Mouse (Mus musculus) embryonic facial prominence, embryonic 15.5 days (tissue): ENCODE data around the gene 9130409I23Rik. TPM values are rescaled to one million over a fixed set of nuclear protein-coding genes. Genes with fewer than 3 reads are reported as not detected.

Source experiments
- ATAC-seq: fragments of 200-750 bp; cut with Nextera tagmentation; 2 replicates; pipeline ENCODE4 v1.8.0; 2017; ENCODE audit warnings: low read depth, moderate TSS enrichment; ENCODE audit not compliant: insufficient number of reproducible peaks, low FRiP score, low TSS enrichment
- H3K27ac ChIP-seq: fragments of 300-500 bp; sonication (generic); replicated peaks from 2 replicates; pipeline ENCODE4 v1.5.1; 2015; ENCODE audit warnings: mild to moderate bottlenecking, inconsistent platforms
- H3K27me3 ChIP-seq: fragments of 300-500 bp; sonication (generic); 2 replicates; pipeline ENCODE4 v1.6.1; 2015; ENCODE audit warnings: inconsistent platforms
- H3K36me3 ChIP-seq: fragments of 300-500 bp; sonication (generic); 2 replicates; pipeline ENCODE4 v1.6.1; 2015; ENCODE audit warnings: mild to moderate bottlenecking, inconsistent platforms
- H3K4me1 ChIP-seq: fragments of 300-500 bp; sonication (generic); 2 replicates; pipeline ENCODE4 v1.6.1; 2015; ENCODE audit warnings: inconsistent platforms
- H3K4me2 ChIP-seq: fragments of 300-500 bp; sonication (generic); replicated peaks from 2 replicates; pipeline ENCODE4 v1.6.1; 2015; ENCODE audit warnings: mild to moderate bottlenecking, inconsistent platforms
- H3K4me3 ChIP-seq: fragments of 300-500 bp; sonication (generic); replicated peaks from 2 replicates; pipeline ENCODE4 v1.5.1; 2015; ENCODE audit warnings: mild to moderate bottlenecking, inconsistent platforms
- H3K9ac ChIP-seq: fragments of 300-500 bp; sonication (generic); 2 replicates; pipeline ENCODE4 v1.6.1; 2015; ENCODE audit warnings: inconsistent platforms
- H3K9me3 ChIP-seq: fragments of 300-500 bp; sonication (generic); replicated peaks from 2 replicates; pipeline ENCODE4 v1.6.1; 2016; ENCODE audit warnings: inconsistent platforms
- whole genome bisulfite sequencing: fragments of 180-500 bp; shearing (Covaris S2); methylation state at CpG from one replicate; pipeline ENCODE4 v1.1.7; 2015; 5-methylcytosine and 5-hydroxymethylcytosine counted together
- polyA plus RNA-seq: library from polyadenylated mRNA; unstranded; fragments of >200 nt; fragmentation: Nextera tagmentation; extraction: Ambion mirVana; gene quantifications from 2 replicates; pipeline ENCODE4 v1.2.1, GENCODE M21; 2015

Gene 9130409I23Rik
- not detected in 2 replicates for polyA plus RNA-seq

DNA sequence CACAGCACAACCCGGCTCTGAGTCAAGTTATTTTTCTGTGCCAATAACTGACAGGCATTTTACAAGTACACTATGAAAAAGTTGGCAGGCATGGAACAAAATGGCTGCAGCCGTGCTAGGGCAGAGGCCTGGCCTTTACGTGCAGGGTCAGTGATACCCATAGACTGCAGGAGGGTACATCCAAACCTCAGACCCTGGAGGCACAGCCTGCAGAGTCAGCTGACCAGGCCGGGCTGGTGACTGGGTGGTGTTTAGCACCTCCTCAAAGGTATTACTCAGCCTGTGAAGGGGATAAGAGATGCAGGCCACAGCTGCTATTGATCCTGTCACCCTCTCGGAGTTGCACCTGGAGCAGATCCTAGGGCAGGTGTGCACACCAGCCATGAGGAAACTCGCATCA is at the start of gene 9130409I23Rik:
Gene 9130409I23Rik, plus strand, starts transcription at position 301 of the 400 bp plus-strand sequence.
- 76% methylated on average over 6 of the region's 6 CpGs for WGBS
- Histone ChIP-seq H3K27me3 (no peaks in the 10 kb centered on the region), H3K9ac (no peak within 1 kb of the TSS), H3K4me2 (no peak within 1 kb of the TSS), H3K4me1 (no peaks in the 10 kb centered on the region), H3K36me3 (no peaks in the 10 kb centered on the region), H3K4me3 (no peak within 1 kb of the TSS), H3K9me3 (no peaks in the 10 kb centered on the region), H3K27ac (no peak within 1 kb of the TSS)
- ATAC-seq: no peak

- Histone ChIP-seq H3K4me2 (no peak overlapping the region), H3K9ac (no peak overlapping the region), H3K4me3 (no peak overlapping the region), H3K27me3 (no peaks in the 10 kb centered on the region), H3K27ac (no peak overlapping the region), H3K4me1 (0 out of 2 replicates have a peak, but pooled peaks cover 3% of the 10 kb centered on the region), H3K36me3 (no peaks in the 10 kb centered on the region), H3K9me3 (no peaks in the 10 kb centered on the region)
- ATAC-seq: no peak
- 83% methylated on average over 3 of the region's 3 CpGs for WGBS
Measured at GRCm38 (mm10) chr1:181001621-181002020, 49.4 kb upstream of the 9130409I23Rik start.

DNA sequence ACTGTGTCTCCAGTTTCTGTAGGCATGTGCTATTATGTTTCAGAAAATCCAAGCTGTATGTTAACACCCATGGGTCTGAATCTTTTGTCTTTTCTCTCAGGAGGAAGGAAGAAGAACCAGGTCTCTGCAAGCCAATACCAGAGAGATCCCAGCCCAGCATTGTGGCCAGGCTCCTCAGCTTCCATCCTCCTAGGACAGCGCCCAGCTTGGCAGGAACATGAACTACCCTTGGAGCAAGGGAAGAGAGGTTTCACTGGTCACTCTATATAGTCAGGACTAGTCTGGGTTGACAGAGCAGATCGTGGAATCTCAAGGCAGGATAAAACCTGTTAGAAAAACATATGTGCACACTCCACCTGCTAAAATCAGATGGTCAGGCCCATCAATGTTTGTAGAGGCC is 47.2 kb upstream of the 9130409I23Rik start:
- Histone ChIP-seq H3K4me2 (no peak overlapping the region), H3K9me3 (no peaks in the 10 kb centered on the region), H3K9ac (no peak overlapping the region), H3K27me3 (no peaks in the 10 kb centered on the region), H3K36me3 (no peaks in the 10 kb centered on the region), H3K4me1 (0 out of 2 replicates have a peak, but pooled peaks cover 3% of the 10 kb centered on the region), H3K27ac (no peak overlapping the region), H3K4me3 (no peak overlapping the region)
- no peak for ATAC-seq
- 81% methylated on average over 2 of the region's 2 CpGs for WGBS

DNA sequence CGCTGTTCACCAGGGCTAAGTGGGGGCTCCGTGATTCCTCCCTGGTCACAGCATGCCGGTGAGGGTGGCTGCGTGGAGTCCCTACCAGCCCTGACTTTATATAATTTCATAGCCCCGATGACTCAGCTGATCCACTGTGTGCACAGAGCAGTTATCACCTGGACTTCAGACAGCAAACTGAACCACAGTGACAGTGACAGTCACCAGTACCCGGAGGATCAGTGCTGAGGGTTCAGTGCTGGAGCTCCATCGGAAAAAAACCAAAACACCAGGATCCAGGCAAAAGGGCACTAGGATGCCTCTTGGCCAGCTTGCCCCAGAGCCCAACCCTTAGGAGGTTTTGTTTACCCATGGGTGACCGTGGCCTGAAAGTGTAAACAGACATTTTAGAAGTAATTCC is 45.7 kb upstream of the 9130409I23Rik start:
- ATAC-seq: no peak
- no peaks in the 10 kb centered on the region for H3K27me3 ChIP-seq
- H3K36me3 ChIP-seq: no peaks in the 10 kb centered on the region
- H3K9ac ChIP-seq: no peak overlapping the region
- WGBS: 78% methylated on average over 8 of the region's 8 CpGs
- no peak overlapping the region for H3K27ac ChIP-seq
- H3K4me2 ChIP-seq: no peak overlapping the region
- 0 out of 2 replicates have a peak, but pooled peaks cover 3% of the 10 kb centered on the region for H3K4me1 ChIP-seq
- H3K9me3 ChIP-seq: no peaks in the 10 kb centered on the region
- no peak overlapping the region for H3K4me3 ChIP-seq

- WGBS: 84% methylated on average over 6 of the region's 6 CpGs
Measured at GRCm38 (mm10) chr1:181007831-181008230, 43.2 kb upstream of the 9130409I23Rik start.

GRCm38 (mm10) chr1:181008266-181008665 is 42.8 kb upstream of the 9130409I23Rik start:
- no peaks in the 10 kb centered on the region for H3K36me3 ChIP-seq
- no peak overlapping the region for H3K4me3 ChIP-seq
- H3K9me3 ChIP-seq: no peaks in the 10 kb centered on the region
- no peak overlapping the region for H3K27ac ChIP-seq
- H3K4me1 ChIP-seq: no peaks in the 10 kb centered on the region
- 85% methylated on average over 2 of the region's 2 CpGs for WGBS
- H3K4me2 ChIP-seq: no peak overlapping the region
- ATAC-seq: no peak
- no peak overlapping the region for H3K9ac ChIP-seq
- H3K27me3 ChIP-seq: no peaks in the 10 kb centered on the region

More at GRCm38 (mm10) chr1:181007831-181008230, 43.2 kb upstream of the 9130409I23Rik start:
- H3K4me1 ChIP-seq: no peaks in the 10 kb centered on the region
- no peak overlapping the region for H3K9ac ChIP-seq
- no peak overlapping the region for H3K27ac ChIP-seq
- no peak for ATAC-seq
- no peak overlapping the region for H3K4me3 ChIP-seq
- H3K9me3 ChIP-seq: no peaks in the 10 kb centered on the region
- H3K27me3 ChIP-seq: no peaks in the 10 kb centered on the region
- no peaks in the 10 kb centered on the region for H3K36me3 ChIP-seq
- H3K4me2 ChIP-seq: no peak overlapping the region

GRCm38 (mm10) chr1:181009011-181009590 is 41.9 kb upstream of the 9130409I23Rik start:
- Histone ChIP-seq H3K27ac (no peak overlapping the region), H3K4me3 (no peak overlapping the region), H3K27me3 (no peaks in the 10 kb centered on the region), H3K9me3 (no peaks in the 10 kb centered on the region), H3K4me2 (no peak overlapping the region), H3K4me1 (no peaks in the 10 kb centered on the region), H3K9ac (no peak overlapping the region), H3K36me3 (no peaks in the 10 kb centered on the region)
- no peak for ATAC-seq
- 79% methylated on average over 4 of the region's 4 CpGs for WGBS

GRCm38 (mm10) chr1:181009754-181010153 is 41.3 kb upstream of the 9130409I23Rik start:
- Histone ChIP-seq H3K27ac (no peak overlapping the region), H3K27me3 (no peaks in the 10 kb centered on the region), H3K4me3 (no peak overlapping the region), H3K4me1 (no peaks in the 10 kb centered on the region), H3K36me3 (no peaks in the 10 kb centered on the region), H3K4me2 (no peak overlapping the region), H3K9me3 (no peaks in the 10 kb centered on the region), H3K9ac (no peak overlapping the region)
- ATAC-seq: no peak
- 72% methylated on average over 3 of the region's 3 CpGs for WGBS

GRCm38 (mm10) chr1:181010171-181010932 is 40.7 kb upstream of the 9130409I23Rik start:
- WGBS: 56% methylated on average over 4 of the region's 4 CpGs
- no peak for ATAC-seq
- no peak overlapping the region for H3K4me2 ChIP-seq

GRCm38 (mm10) chr1:181011601-181012000 is 39.4 kb upstream of the 9130409I23Rik start:
- H3K4me3 ChIP-seq: no peak overlapping the region
- ATAC-seq: no peak
- H3K27me3 ChIP-seq: no peaks in the 10 kb centered on the region
- no peak overlapping the region for H3K27ac ChIP-seq
- WGBS: 58% methylated on average over 5 of the region's 5 CpGs
- H3K36me3 ChIP-seq: no peaks in the 10 kb centered on the region
- no peaks in the 10 kb centered on the region for H3K9me3 ChIP-seq
- H3K9ac ChIP-seq: no peak overlapping the region
- H3K4me2 ChIP-seq: no peak overlapping the region
- H3K4me1 ChIP-seq: peaks cover 17% of the 10 kb centered on the region

More at GRCm38 (mm10) chr1:181010171-181010932, 40.7 kb upstream of the 9130409I23Rik start:
- Histone ChIP-seq H3K27me3 (no peaks in the 10 kb centered on the region), H3K4me1 (peaks cover 5% of the 10 kb centered on the region), H3K9me3 (no peaks in the 10 kb centered on the region), H3K9ac (no peak overlapping the region), H3K4me3 (no peak overlapping the region), H3K36me3 (no peaks in the 10 kb centered on the region), H3K27ac (no peak overlapping the region)

GRCm38 (mm10) chr1:181012416-181012815 is 38.6 kb upstream of the 9130409I23Rik start:
- no peak for ATAC-seq
- no peaks in the 10 kb centered on the region for H3K9me3 ChIP-seq
- 79% methylated on average over 3 of the region's 3 CpGs for WGBS
- H3K27me3 ChIP-seq: no peaks in the 10 kb centered on the region
- no peak overlapping the region for H3K9ac ChIP-seq
- no peak overlapping the region for H3K4me2 ChIP-seq
- no peak overlapping the region for H3K27ac ChIP-seq
- peaks cover 21% of the 10 kb centered on the region for H3K4me1 ChIP-seq
- H3K4me3 ChIP-seq: no peak overlapping the region
- H3K36me3 ChIP-seq: no peaks in the 10 kb centered on the region
